Mouse (Mus musculus): ENCODE results near the gene Cntn1. TPM values are rescaled to one million over a fixed set of nuclear protein-coding genes. Genes with fewer than 3 reads are reported as not detected.

Gene Cntn1
- total RNA-seq, 2 experiments from 2014 or later: 3.8 to 4.6 TPM

Other genes starting within 250 kb of the Cntn1 start
- gene Smgc, start 212.9 kb upstream of the Cntn1 start, total RNA-seq (2021): not detected

All from adrenal gland, adult 18-20 months (tissue).